Mouse (Mus musculus) v-Abl transformed pro-B cells (cell line): ENCODE measurements at regions not wholly inside any gene's neighbourhood (a gene's known extent, or its start where the extent isn't known, plus 50 kb on each side); places are given as distances from the start of the nearest gene placed in this dataset.

Source experiments
- in situ Hi-C, 2 experiments: fragments of 400-800 bp; cut with MboI; formaldehyde crosslinking; loops; one replicate each; pipeline ENCODE4 v1.15.1; 2025; ENCODE audit not compliant: unreplicated experiment in 2 of 2

GRCm38 (mm10) chr15:17204739-17205138 is 476.2 kb downstream of the Cdh9 start:
- in situ Hi-C loops, result no loop called here

DNA sequence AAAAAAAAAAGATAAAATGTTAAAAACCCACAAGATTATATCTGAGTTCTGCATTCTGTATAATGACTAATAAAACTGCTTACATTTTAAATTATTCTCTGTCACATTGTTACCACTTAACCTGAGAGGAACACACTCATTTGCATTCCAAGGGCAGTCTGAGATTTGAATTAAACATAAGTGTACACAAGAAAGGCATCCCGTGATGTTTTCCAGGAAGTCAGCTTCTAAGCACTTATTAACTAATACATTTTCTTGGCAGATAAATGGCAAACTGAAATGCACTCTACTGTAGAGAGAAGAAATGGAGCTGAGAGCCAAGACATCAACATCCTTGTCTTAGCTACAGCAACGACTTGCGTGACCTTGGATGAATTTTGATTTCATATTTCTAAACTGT is 516.5 kb downstream of the Cdh9 start:
- in situ Hi-C loops, result no loop called here

DNA sequence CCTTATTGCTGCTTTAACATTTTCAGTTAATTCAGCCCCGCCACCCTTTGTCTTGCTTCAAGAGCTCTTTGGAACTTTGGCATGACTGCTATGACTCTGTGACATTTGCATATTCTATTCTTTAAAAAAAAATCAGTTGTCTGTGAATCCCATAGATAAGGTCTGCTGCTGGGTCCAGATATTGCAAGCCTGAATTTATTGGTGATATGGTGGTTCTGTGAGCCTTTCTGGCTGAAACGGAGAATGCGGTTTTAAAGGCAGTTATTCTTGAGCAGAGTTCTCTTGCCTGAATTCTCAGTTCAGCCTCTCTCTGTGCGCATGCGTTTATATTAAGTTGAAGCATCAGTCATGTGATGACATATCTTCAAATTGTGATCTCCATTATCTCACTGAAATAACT is 560.7 kb downstream of the Cdh9 start:
- in situ Hi-C loops, result no loop called here
